Mouse (Mus musculus): ENCODE data around the gene Clstn2. TPM values are rescaled to one million over a fixed set of nuclear protein-coding genes. Genes with fewer than 3 reads are reported as not detected.

The Clstn2 gene
- total RNA-seq, 4 experiments from 2014 or later = 0.51 to 0.90 (median 0.85) TPM

GRCm38 (mm10) chr9:97953746-97954359, 79.1 kb downstream of the Clstn2 start:
- no peak for DNase-seq (ENCODE audit: low spot score in 2 of 2)

GRCm38 (mm10) chr9:97950378-97951006, 82.5 kb downstream of the Clstn2 start:
- DNase-seq (ENCODE audit: low spot score in 2 of 2) = no peak

GRCm38 (mm10) chr9:97919326-97919725, 113.7 kb downstream of the Clstn2 start:
- DNase-seq (ENCODE audit: low spot score in 2 of 2) = no peak

GRCm38 (mm10) chr9:97891415-97891814, 141.6 kb downstream of the Clstn2 start:
- DNase-seq (ENCODE audit: low spot score in 2 of 2) = no peak

GRCm38 (mm10) chr9:97883336-97883735, 149.6 kb downstream of the Clstn2 start:
- DNase-seq (ENCODE audit: low spot score in 2 of 2) = no peak

GRCm38 (mm10) chr9:97867013-97867700, 165.8 kb downstream of the Clstn2 start:
- no peak for DNase-seq (ENCODE audit: low spot score in 2 of 2)

- DNase-seq (ENCODE audit: low spot score in 2 of 2) = no peak
These were observed 180.1 kb downstream of the Clstn2 start for GRCm38 (mm10) chr9:97852859-97853258.

GRCm38 (mm10) chr9:97847873-97848838, 184.8 kb downstream of the Clstn2 start:
- DNase-seq (ENCODE audit: low spot score in 2 of 2) = no peak

- no peak for DNase-seq (ENCODE audit: low spot score in 2 of 2)
These were observed 190.9 kb downstream of the Clstn2 start for GRCm38 (mm10) chr9:97842054-97842453.

- no peak for DNase-seq (ENCODE audit: low spot score in 2 of 2)
These were observed 201.8 kb downstream of the Clstn2 start for GRCm38 (mm10) chr9:97831216-97831615.

GRCm38 (mm10) chr9:97829919-97830318, 203.1 kb downstream of the Clstn2 start:
- DNase-seq (ENCODE audit: low spot score in 2 of 2) = no peak

GRCm38 (mm10) chr9:97827689-97828088, 205.3 kb downstream of the Clstn2 start:
- DNase-seq (ENCODE audit: low spot score in 2 of 2) = no peak

GRCm38 (mm10) chr9:97826077-97826947, 206.7 kb downstream of the Clstn2 start:
- DNase-seq (ENCODE audit: low spot score in 2 of 2) = no peak

GRCm38 (mm10) chr9:97817116-97817515, 215.9 kb downstream of the Clstn2 start:
- DNase-seq (ENCODE audit: low spot score in 2 of 2) = no peak

GRCm38 (mm10) chr9:97816143-97816805, 216.7 kb downstream of the Clstn2 start:
- no peak for DNase-seq (ENCODE audit: low spot score in 2 of 2)

- DNase-seq (ENCODE audit: low spot score in 2 of 2) = no peak
These were observed 219.8 kb downstream of the Clstn2 start for GRCm38 (mm10) chr9:97813157-97813556.

GRCm38 (mm10) chr9:97807031-97807430, 225.9 kb downstream of the Clstn2 start:
- DNase-seq (ENCODE audit: low spot score in 2 of 2) = no peak

- DNase-seq (ENCODE audit: low spot score in 2 of 2) = no peak
These were observed 239.3 kb downstream of the Clstn2 start for GRCm38 (mm10) chr9:97793661-97794060.

GRCm38 (mm10) chr9:97788151-97788670, 244.8 kb downstream of the Clstn2 start:
- no peak for DNase-seq (ENCODE audit: low spot score in 2 of 2)
